Mouse (Mus musculus) layer of hippocampus, adult 9-10 months (tissue): Measurements from ENCODE around the gene Neurl3.
A peak's percentile ranks its signal among the peaks of the same experiment; 100 is the strongest.

Source experiments
- DNase-seq: peaks from one replicate; pipeline ENCODE4 v3.0.0; 2022; ENCODE audit warnings: low spot score

The Neurl3 gene

GRCm38 (mm10) chr1:36296466-36297149, 22.1 kb upstream of the Neurl3 start:
- no peak for DNase-seq

- no peak for DNase-seq
Observed at GRCm38 (mm10) chr1:36294402-36294801, 19.9 kb upstream of the Neurl3 start.

GRCm38 (mm10) chr1:36293470-36293869, 19.0 kb upstream of the Neurl3 start:
- no peak for DNase-seq

- DNase-seq, result no peak
Observed at GRCm38 (mm10) chr1:36281849-36282248, 7.4 kb upstream of the Neurl3 start.

- DNase-seq, result no peak
Observed at GRCm38 (mm10) chr1:36280938-36281337, 6.5 kb upstream of the Neurl3 start.

GRCm38 (mm10) chr1:36279202-36279601, 4.7 kb upstream of the Neurl3 start:
- DNase-seq, result peak; percentile 42

GRCm38 (mm10) chr1:36277267-36278060, 3.0 kb upstream of the Neurl3 start:
- peak; percentile 55 for DNase-seq

- DNase-seq, result no peak
Observed at GRCm38 (mm10) chr1:36275635-36276389, 1.3 kb upstream of the Neurl3 start.

GRCm38 (mm10) chr1:36273288-36273687, 1.2 kb downstream of the Neurl3 start:
- DNase-seq, result no peak

GRCm38 (mm10) chr1:36272546-36272945, 1.9 kb downstream of the Neurl3 start:
- no peak for DNase-seq

- no peak for DNase-seq
Observed at GRCm38 (mm10) chr1:36271516-36272230, 2.8 kb downstream of the Neurl3 start.

- no peak for DNase-seq
Observed at GRCm38 (mm10) chr1:36270666-36271065, 3.8 kb downstream of the Neurl3 start.

- DNase-seq, result no peak
Observed at GRCm38 (mm10) chr1:36269121-36269795, 5.2 kb downstream of the Neurl3 start.

- no peak for DNase-seq
Observed at GRCm38 (mm10) chr1:36267595-36267994, 6.9 kb downstream of the Neurl3 start.

GRCm38 (mm10) chr1:36266293-36266692, 8.2 kb downstream of the Neurl3 start:
- DNase-seq, result no peak

GRCm38 (mm10) chr1:36263833-36264488, 10.5 kb downstream of the Neurl3 start:
- DNase-seq, result peak; percentile 15

GRCm38 (mm10) chr1:36261708-36262504, 12.6 kb downstream of the Neurl3 start:
- no peak for DNase-seq

GRCm38 (mm10) chr1:36260418-36260817, 14.1 kb downstream of the Neurl3 start:
- DNase-seq, result no peak

GRCm38 (mm10) chr1:36259281-36259680, 15.2 kb downstream of the Neurl3 start:
- no peak for DNase-seq

- no peak for DNase-seq
Observed at GRCm38 (mm10) chr1:36258631-36259030, 15.8 kb downstream of the Neurl3 start.
